Mouse (Mus musculus) heart, postnatal 0 days (tissue): ENCODE results near the gene Otog. TPM values are rescaled to one million over a fixed set of nuclear protein-coding genes. Genes with fewer than 3 reads are reported as not detected.

Experiments
- ATAC-seq: fragments of 200-750 bp; cut with Nextera tagmentation; 2 replicates; pipeline ENCODE4 v1.8.0; 2017; ENCODE audit warnings: low read depth, moderate number of reproducible peaks, moderate library complexity; ENCODE audit not compliant: insufficient read depth
- DNase-seq: peaks from one replicate; pipeline ENCODE4 v3.0.0-alpha.2; 2016; ENCODE audit warnings: low spot score
- H3K27ac ChIP-seq: fragments of 300-500 bp; sonication (generic); 2 replicates; pipeline ENCODE4 v1.5.1; 2014; ENCODE audit warnings: low read depth, mild to moderate bottlenecking
- H3K27me3 ChIP-seq: fragments of 300-500 bp; sonication (generic); 2 replicates; pipeline ENCODE4 v1.6.1; 2014; ENCODE audit warnings: low read length, mixed read lengths; ENCODE audit not compliant: control insufficient read depth, insufficient read depth
- H3K36me3 ChIP-seq: fragments of 300-500 bp; sonication (generic); replicated peaks from 2 replicates; pipeline ENCODE4 v1.6.1; 2014; ENCODE audit warnings: low read length, mixed read lengths; ENCODE audit not compliant: control insufficient read depth, insufficient read depth
- H3K4me1 ChIP-seq: fragments of 300-500 bp; sonication (generic); 2 replicates; pipeline ENCODE4 v1.6.1; 2014; ENCODE audit warnings: antibody characterized with exemption; ENCODE audit not compliant: control insufficient read depth, insufficient read depth
- H3K4me2 ChIP-seq: fragments of 300-500 bp; sonication (generic); 2 replicates; pipeline ENCODE4 v1.6.1; 2014; ENCODE audit warnings: low read depth, mild to moderate bottlenecking, low read length, moderate library complexity
- H3K4me3 ChIP-seq: fragments of 300-500 bp; sonication (generic); 2 replicates; pipeline ENCODE4 v1.5.1; 2014; ENCODE audit warnings: low read depth, low read length
- H3K9ac ChIP-seq: fragments of 300-500 bp; sonication (generic); replicated peaks from 2 replicates; pipeline ENCODE4 v1.6.1; 2014; ENCODE audit warnings: low read depth, low read length, mixed read lengths
- H3K9me3 ChIP-seq: fragments of 300-500 bp; sonication (generic); replicated peaks from 2 replicates; pipeline ENCODE4 v1.6.1; 2016; ENCODE audit warnings: low read length; ENCODE audit not compliant: control insufficient read depth
- CTCF ChIP-seq: IDR thresholded peaks from 2 replicates; pipeline ENCODE4 v1.5.1; 2016; ENCODE audit warnings: antibody characterized with exemption, control low read depth, low read depth
- EP300 ChIP-seq: IDR thresholded peaks from 2 replicates; pipeline ENCODE4 v1.6.1; 2016; ENCODE audit warnings: antibody characterized with exemption, low read depth
- WGBS: fragments of 180-500 bp; shearing (Covaris S2); extraction: QIAGEN DNeasy Blood & Tissue Kit; methylation state at CpG from one replicate; pipeline ENCODE4 v1.1.7; 2014; 5-methylcytosine and 5-hydroxymethylcytosine counted together
- polyA plus RNA-seq: library from polyadenylated mRNA; unstranded; fragments of >200 nt; fragmentation: Nextera tagmentation; extraction: Ambion mirVana; gene quantifications from 2 replicates; pipeline ENCODE4 v1.2.1, GENCODE M21; 2015
- total RNA-seq: library from RNA; depleted of rRNA; stranded (reverse); fragments of >200 nt; gene quantifications from 2 replicates; pipeline ENCODE4 v1.2.3, GENCODE M21; 2014; ENCODE audit warnings: low replicate concordance

The Otog gene
- total and polyA plus RNA-seq, 2 experiments from 2014 or later, result not detected

GRCm38 (mm10) chr7:46282276-46282675 is 41.5 kb downstream of the Otog start:
- TF ChIP-seq CTCF, result no peak
- no peak for TF ChIP-seq EP300
- H3K4me3 ChIP-seq, result no peak overlapping the region
- H3K4me2 ChIP-seq, result no peak overlapping the region
- no peaks in the 10 kb centered on the region for H3K9me3 ChIP-seq
- DNase-seq (no peak), ATAC-seq (no peak)
- H3K27ac ChIP-seq, result no peak overlapping the region
- H3K4me1 ChIP-seq, result no peaks in the 10 kb centered on the region; the same call in 1 of the 2 replicates
- H3K9ac ChIP-seq, result no peak overlapping the region
- 54% methylated on average over 7 of the region's 7 CpGs for WGBS
- H3K36me3 ChIP-seq, result no peaks in the 10 kb centered on the region
- peaks cover 9% of the 10 kb centered on the region; the same call in 1 of the 2 replicates for H3K27me3 ChIP-seq

- no peak overlapping the region for H3K9ac ChIP-seq
- DNase-seq (peak; percentile 10), ATAC-seq (peak; percentile 61)
- no peak overlapping the region for H3K4me2 ChIP-seq
- H3K36me3 ChIP-seq, result no peaks in the 10 kb centered on the region
- H3K27ac ChIP-seq, result no peak overlapping the region
- no peak overlapping the region for H3K4me3 ChIP-seq
- TF ChIP-seq CTCF (no peak), EP300 (no peak)
- H3K4me1 ChIP-seq, result no peaks in the 10 kb centered on the region; the same call in 1 of the 2 replicates
- H3K9me3 ChIP-seq, result no peaks in the 10 kb centered on the region
- WGBS, result 35% methylated on average over 10 of the region's 10 CpGs
- peaks cover 9% of the 10 kb centered on the region; the same call in 1 of the 2 replicates for H3K27me3 ChIP-seq
Observed at GRCm38 (mm10) chr7:46283681-46284080, 42.9 kb downstream of the Otog start.

- H3K4me3 ChIP-seq, result no peak overlapping the region
- H3K4me2 ChIP-seq, result no peak overlapping the region
- no peak for ATAC-seq
- H3K27ac ChIP-seq, result no peak overlapping the region
- no peak for DNase-seq
- H3K9me3 ChIP-seq, result no peaks in the 10 kb centered on the region
- peaks cover 9% of the 10 kb centered on the region; the same call in 1 of the 2 replicates for H3K27me3 ChIP-seq
- H3K4me1 ChIP-seq, result no peaks in the 10 kb centered on the region; the same call in 1 of the 2 replicates
- TF ChIP-seq CTCF (no peak; the same call in 1 of the 2 replicates), EP300 (no peak)
- H3K9ac ChIP-seq, result no peak overlapping the region
- WGBS, result 72% methylated on average over 12 of the region's 12 CpGs
- no peaks in the 10 kb centered on the region for H3K36me3 ChIP-seq
Observed at GRCm38 (mm10) chr7:46285161-46285839, 44.5 kb downstream of the Otog start.

GRCm38 (mm10) chr7:46286391-46286790 is 45.6 kb downstream of the Otog start:
- no peak overlapping the region for H3K9ac ChIP-seq
- H3K36me3 ChIP-seq, result no peaks in the 10 kb centered on the region
- peaks cover 9% of the 10 kb centered on the region; the same call in 1 of the 2 replicates for H3K27me3 ChIP-seq
- ATAC-seq, result no peak
- H3K9me3 ChIP-seq, result no peaks in the 10 kb centered on the region
- no peak overlapping the region for H3K4me2 ChIP-seq
- WGBS, result 79% methylated on average over 4 of the region's 4 CpGs
- H3K4me1 ChIP-seq, result no peaks in the 10 kb centered on the region; the same call in 1 of the 2 replicates
- H3K27ac ChIP-seq, result no peak overlapping the region
- no peak overlapping the region for H3K4me3 ChIP-seq
- TF ChIP-seq CTCF (no peak), EP300 (no peak)
- no peak for DNase-seq

GRCm38 (mm10) chr7:46287051-46287450 is 46.3 kb downstream of the Otog start:
- Histone ChIP-seq H3K27ac (no peak overlapping the region), H3K9me3 (no peaks in the 10 kb centered on the region), H3K4me1 (no peaks in the 10 kb centered on the region; the same call in 1 of the 2 replicates), H3K4me3 (no peak overlapping the region), H3K4me2 (no peak overlapping the region), H3K9ac (no peak overlapping the region), H3K36me3 (no peaks in the 10 kb centered on the region), H3K27me3 (peaks cover 9% of the 10 kb centered on the region; the same call in 1 of the 2 replicates)
- DNase-seq, result no peak
- ATAC-seq, result no peak
- TF ChIP-seq EP300 (no peak), CTCF (no peak)
- WGBS, result 31% methylated on average over 8 of the region's 8 CpGs
